Mouse (Mus musculus): ENCODE data around the gene Eri3.

Eri3 gene

GRCm38 (mm10) chr4:117568846-117569245, 18.7 kb downstream of the Eri3 start:
- in situ Hi-C loops (cut with MboI; ENCODE audit: unreplicated experiment in 2 of 2), result no loop called here

GRCm38 (mm10) chr4:117570964-117571363, 20.8 kb downstream of the Eri3 start:
- in situ Hi-C loops (cut with MboI; ENCODE audit: unreplicated experiment in 2 of 2), result no loop called here

- in situ Hi-C loops (cut with MboI; ENCODE audit: unreplicated experiment in 2 of 2), result no loop called here
Observed at GRCm38 (mm10) chr4:117577579-117577978, 27.4 kb downstream of the Eri3 start.

- in situ Hi-C loops (cut with MboI; ENCODE audit: unreplicated experiment in 2 of 2), result no loop called here
Observed at GRCm38 (mm10) chr4:117581626-117582025, 31.5 kb downstream of the Eri3 start.

GRCm38 (mm10) chr4:117585995-117586394, 35.8 kb downstream of the Eri3 start:
- in situ Hi-C loops (cut with MboI; ENCODE audit: unreplicated experiment in 2 of 2), result no loop called here

GRCm38 (mm10) chr4:117587447-117587846, 37.3 kb downstream of the Eri3 start:
- in situ Hi-C loops (cut with MboI; ENCODE audit: unreplicated experiment in 2 of 2), result no loop called here

GRCm38 (mm10) chr4:117589081-117589660, 39.0 kb downstream of the Eri3 start:
- in situ Hi-C loops (cut with MboI; ENCODE audit: unreplicated experiment in 2 of 2), result no loop called here

GRCm38 (mm10) chr4:117590781-117591180, 40.6 kb downstream of the Eri3 start:
- in situ Hi-C loops (cut with MboI; ENCODE audit: unreplicated experiment in 2 of 2), result no loop called here

GRCm38 (mm10) chr4:117592206-117592605, 42.0 kb downstream of the Eri3 start:
- in situ Hi-C loops (cut with MboI; ENCODE audit: unreplicated experiment in 2 of 2), result no loop called here

- in situ Hi-C loops (cut with MboI; ENCODE audit: unreplicated experiment in 2 of 2), result no loop called here
Observed at GRCm38 (mm10) chr4:117595293-117595692, 45.1 kb downstream of the Eri3 start.

- in situ Hi-C loops (cut with MboI; ENCODE audit: unreplicated experiment in 2 of 2), result no loop called here
Observed at GRCm38 (mm10) chr4:117599986-117600565, 49.9 kb downstream of the Eri3 start.

GRCm38 (mm10) chr4:117601338-117601776, 51.2 kb downstream of the Eri3 start:
- in situ Hi-C loops (cut with MboI; ENCODE audit: unreplicated experiment in 2 of 2), result no loop called here

- in situ Hi-C loops (cut with MboI; ENCODE audit: unreplicated experiment in 2 of 2), result no loop called here
Observed at GRCm38 (mm10) chr4:117605099-117605953, 55.2 kb downstream of the Eri3 start.

- in situ Hi-C loops (cut with MboI; ENCODE audit: unreplicated experiment in 2 of 2), result no loop called here
Observed at GRCm38 (mm10) chr4:117605954-117606227, 55.7 kb downstream of the Eri3 start.

GRCm38 (mm10) chr4:117606831-117607610, 56.9 kb downstream of the Eri3 start:
- in situ Hi-C loops (cut with MboI; ENCODE audit: unreplicated experiment in 2 of 2), result no loop called here

GRCm38 (mm10) chr4:117608265-117608664, 58.1 kb downstream of the Eri3 start:
- in situ Hi-C loops (cut with MboI; ENCODE audit: unreplicated experiment in 2 of 2), result no loop called here

- in situ Hi-C loops (cut with MboI; ENCODE audit: unreplicated experiment in 2 of 2), result no loop called here
Observed at GRCm38 (mm10) chr4:117609371-117610039, 59.3 kb downstream of the Eri3 start.

GRCm38 (mm10) chr4:117611385-117611784, 61.2 kb downstream of the Eri3 start:
- in situ Hi-C loops (cut with MboI; ENCODE audit: unreplicated experiment in 2 of 2), result no loop called here

- in situ Hi-C loops (cut with MboI; ENCODE audit: unreplicated experiment in 2 of 2), result no loop called here
Observed at GRCm38 (mm10) chr4:117611814-117612213, 61.6 kb downstream of the Eri3 start.

GRCm38 (mm10) chr4:117612713-117613112, 62.5 kb downstream of the Eri3 start:
- in situ Hi-C loops (cut with MboI; ENCODE audit: unreplicated experiment in 2 of 2), result no loop called here

Data from v-Abl transformed pro-B cells (cell line).